Mouse (Mus musculus) E14TG2a.4 (cell line): Measurements from ENCODE around the gene Hoxb3.

Experiments used
- H3K27me3 ChIP-seq: 2 replicates; pipeline ENCODE4 v1.6.1; 2014; ENCODE audit warnings: low read length, control low read depth; ENCODE audit not compliant: insufficient read depth
- H3K36me3 ChIP-seq: 2 replicates; pipeline ENCODE4 v1.6.1; 2014; ENCODE audit warnings: low read length, control low read depth; ENCODE audit not compliant: insufficient read depth
- H3K4me1 ChIP-seq: replicated peaks from 2 replicates; pipeline ENCODE4 v1.6.1; 2014; ENCODE audit warnings: low read depth, low read length, control low read depth
- H3K4me3 ChIP-seq: replicated peaks from 2 replicates; pipeline ENCODE4 v1.5.1; 2014; ENCODE audit warnings: mild to moderate bottlenecking, low read length
- H3K9me3 ChIP-seq: 2 replicates; pipeline ENCODE4 v1.6.1; 2014; ENCODE audit warnings: low read length, control low read depth
- CTCF ChIP-seq: conservative IDR thresholded peaks from 2 replicates; pipeline ENCODE4 v1.5.1; 2014; ENCODE audit warnings: low read length
- NANOG ChIP-seq: IDR thresholded peaks from 2 replicates; pipeline ENCODE4 v1.6.1; 2014; ENCODE audit warnings: borderline replicate concordance, low read length, mixed read lengths
- POU5F1 ChIP-seq: IDR thresholded peaks from 2 replicates; pipeline ENCODE4 v1.6.1; 2014; ENCODE audit warnings: low read length, borderline replicate concordance

The Hoxb3 gene

GRCm38 (mm10) chr11:96383381-96383780 lies 60.3 kb downstream of the Hoxb3 start:
- Histone ChIP-seq H3K27me3 (peaks cover 70% of the 10 kb centered on the region), H3K4me3 (no peak overlapping the region), H3K4me1 (no peaks in the 10 kb centered on the region), H3K36me3 (no peaks in the 10 kb centered on the region), H3K9me3 (no peaks in the 10 kb centered on the region)
- no peak for TF ChIP-seq POU5F1
- no peak for TF ChIP-seq CTCF
- no peak for TF ChIP-seq NANOG

- H3K4me1 ChIP-seq: peaks cover 19% of the 10 kb centered on the region
- TF ChIP-seq NANOG (no peak), POU5F1 (no peak), CTCF (no peak)
- H3K9me3 ChIP-seq: no peaks in the 10 kb centered on the region
- H3K36me3 ChIP-seq: no peaks in the 10 kb centered on the region
- peaks cover 48% of the 10 kb centered on the region for H3K27me3 ChIP-seq
- H3K4me3 ChIP-seq: no peak overlapping the region
These were observed 64.5 kb downstream of the Hoxb3 start for GRCm38 (mm10) chr11:96387635-96388034.

GRCm38 (mm10) chr11:96396772-96397626 lies 73.9 kb downstream of the Hoxb3 start:
- Histone ChIP-seq H3K4me1 (peaks cover 24% of the 10 kb centered on the region), H3K27me3 (peaks cover 43% of the 10 kb centered on the region), H3K9me3 (peaks cover 6% of the 10 kb centered on the region; the same call in 1 of the 2 replicates), H3K4me3 (no peak overlapping the region), H3K36me3 (no peaks in the 10 kb centered on the region)
- TF ChIP-seq POU5F1 (no peak), CTCF (no peak), NANOG (no peak)
